Mouse (Mus musculus): ENCODE results near the gene Ndn.

The Ndn gene

DNA sequence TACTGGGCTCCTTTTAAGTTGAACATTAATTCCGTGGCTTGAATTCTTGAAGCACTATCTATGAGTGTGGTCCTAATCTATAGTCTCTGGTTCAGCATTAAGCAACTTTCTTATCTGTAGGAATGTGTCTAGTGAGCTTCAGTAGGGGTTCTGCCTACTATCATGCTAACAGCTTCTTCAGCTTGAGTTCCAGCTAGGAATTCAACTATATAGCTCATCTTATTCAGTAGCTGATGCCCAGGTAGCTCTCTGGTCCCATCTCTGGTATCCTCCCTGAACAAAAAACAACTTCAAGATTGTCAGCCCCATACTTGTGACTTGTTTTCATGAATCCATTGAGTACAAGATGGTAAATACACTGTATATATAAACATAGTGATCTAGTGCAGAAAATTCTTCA is at the start of gene Ndn:
TSS of gene Ndn (plus strand) at position 301 of the 400 bp plus-strand sequence.
- DNase-seq: no peak

GRCm38 (mm10) chr7:62302451-62302850 is 43.9 kb upstream of the Ndn start:
- DNase-seq: no peak

- no peak for DNase-seq
Observed at GRCm38 (mm10) chr7:62306896-62307614, 39.3 kb upstream of the Ndn start.

- DNase-seq: no peak
Observed at GRCm38 (mm10) chr7:62316793-62317192, 29.6 kb upstream of the Ndn start.

DNA sequence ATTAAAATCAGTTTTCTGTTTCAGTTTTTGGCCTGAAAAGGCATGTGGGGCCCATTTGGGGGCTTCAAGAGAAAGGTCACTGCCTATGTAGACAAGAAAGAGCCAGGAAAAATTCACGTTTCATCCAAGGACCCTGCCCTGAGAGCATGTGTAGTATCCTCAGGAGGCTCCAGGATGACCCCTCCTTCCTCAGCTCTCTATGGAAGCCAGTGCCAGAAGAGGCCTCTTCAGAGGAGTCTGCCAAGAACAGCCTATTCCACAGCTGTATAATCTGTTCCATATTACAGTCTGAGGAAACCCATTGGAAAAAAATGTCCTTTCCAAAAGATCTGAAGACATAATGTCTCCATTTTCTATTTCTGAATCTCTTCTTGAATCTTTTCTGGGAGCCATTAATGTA is 958 bp upstream of the Ndn start:
- no peak for DNase-seq

DNA sequence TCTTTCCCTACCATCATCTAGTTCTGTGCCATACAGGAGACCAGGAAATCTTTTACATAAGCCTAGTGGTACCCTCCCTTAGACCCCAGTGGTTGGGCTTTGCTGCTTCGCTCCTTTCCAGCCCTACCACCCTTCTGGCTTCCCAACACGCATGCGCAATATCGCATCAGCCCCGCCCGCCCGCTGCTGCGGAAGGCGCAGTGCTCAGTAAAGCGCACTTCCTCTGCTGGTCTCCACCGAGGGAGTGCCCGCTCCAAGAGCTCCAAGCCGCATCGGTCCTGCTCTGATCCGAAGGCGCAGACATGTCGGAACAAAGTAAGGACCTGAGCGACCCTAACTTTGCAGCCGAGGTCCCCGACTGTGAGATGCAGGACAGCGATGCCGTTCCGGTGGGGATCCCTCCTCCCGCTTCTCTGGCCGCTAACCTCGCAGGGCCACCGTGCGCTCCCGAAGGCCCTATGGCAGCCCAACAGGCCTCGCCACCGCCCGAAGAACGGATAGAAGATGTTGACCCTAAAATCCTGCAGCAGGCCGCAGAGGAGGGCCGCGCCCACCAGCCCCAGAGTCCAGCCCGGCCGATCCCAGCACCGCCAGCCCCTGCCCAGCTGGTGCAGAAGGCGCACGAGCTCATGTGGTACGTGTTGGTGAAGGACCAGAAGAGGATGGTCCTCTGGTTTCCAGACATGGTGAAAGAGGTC is 1.9 kb downstream of the Ndn start:
- peak; percentile 83 for DNase-seq

DNA sequence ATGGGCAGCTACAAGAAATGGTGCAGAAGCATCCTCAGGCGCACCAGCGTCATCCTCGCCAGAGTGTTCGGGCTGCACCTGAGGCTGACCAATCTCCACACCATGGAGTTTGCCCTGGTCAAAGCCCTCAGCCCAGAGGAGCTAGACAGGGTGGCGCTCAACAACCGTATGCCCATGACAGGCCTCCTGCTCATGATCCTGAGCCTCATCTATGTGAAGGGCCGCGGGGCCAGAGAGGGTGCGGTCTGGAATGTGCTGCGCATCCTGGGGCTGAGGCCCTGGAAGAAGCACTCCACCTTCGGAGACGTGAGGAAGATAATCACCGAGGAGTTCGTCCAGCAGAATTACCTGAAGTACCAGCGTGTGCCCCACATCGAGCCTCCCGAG is 2.4 kb downstream of the Ndn start:
- no peak for DNase-seq

- DNase-seq: no peak
Observed at GRCm38 (mm10) chr7:62351266-62351665, 4.9 kb downstream of the Ndn start.

DNA sequence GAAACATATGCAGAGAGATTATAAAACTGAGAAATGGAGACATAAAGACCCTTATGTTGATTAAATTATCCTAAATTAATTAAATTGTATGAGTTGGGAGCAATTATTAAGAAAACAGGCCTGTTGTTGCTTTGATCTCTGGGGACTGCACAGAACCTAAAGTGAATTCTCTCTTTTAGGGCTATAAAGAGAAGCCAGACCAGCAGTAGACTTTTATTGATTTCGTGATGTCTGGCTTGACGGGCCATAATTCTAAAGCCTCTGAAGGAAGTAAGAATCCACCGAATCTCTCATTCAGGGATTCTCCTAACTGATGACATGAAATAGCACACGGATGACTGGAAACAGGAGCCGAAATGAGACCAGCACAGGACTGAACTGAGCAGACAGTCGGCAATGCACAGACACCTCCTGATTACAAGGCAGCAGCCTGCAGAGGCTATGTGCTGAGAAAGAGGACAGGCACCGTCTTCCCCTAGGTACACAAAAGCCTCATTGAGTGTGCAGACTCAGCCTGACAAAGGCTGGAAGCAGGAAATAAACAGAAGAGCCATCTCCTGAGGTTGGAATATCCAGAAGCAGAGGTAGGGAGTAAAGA is 18.8 kb downstream of the Ndn start:
- no peak for DNase-seq

GRCm38 (mm10) chr7:62366730-62367129 is 20.4 kb downstream of the Ndn start:
- DNase-seq: no peak

DNA sequence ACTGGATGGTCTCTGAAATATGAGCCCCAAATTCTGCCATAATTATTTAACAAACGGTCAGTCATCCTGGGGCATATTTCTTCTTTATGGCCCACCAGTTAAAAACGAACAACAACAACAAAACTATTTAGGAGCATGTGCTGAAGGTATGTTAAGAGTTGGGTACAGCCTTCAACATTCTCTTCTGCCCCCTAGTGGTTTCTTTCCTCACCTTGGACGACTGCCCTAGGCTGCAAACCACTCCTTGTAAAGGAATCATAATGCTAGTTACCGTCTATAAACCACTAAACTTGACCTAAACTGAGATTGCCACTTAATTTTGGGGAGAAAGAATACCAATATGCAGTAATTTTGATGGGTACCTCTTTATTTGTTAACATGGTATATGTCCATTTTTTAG is 29.3 kb downstream of the Ndn start:
- DNase-seq: no peak

- DNase-seq: no peak
Observed at GRCm38 (mm10) chr7:62376510-62377304, 30.3 kb downstream of the Ndn start, which contains the start of gene Magel2. Gene Magel2 (plus strand): TSS chr7:62377010.

DNA sequence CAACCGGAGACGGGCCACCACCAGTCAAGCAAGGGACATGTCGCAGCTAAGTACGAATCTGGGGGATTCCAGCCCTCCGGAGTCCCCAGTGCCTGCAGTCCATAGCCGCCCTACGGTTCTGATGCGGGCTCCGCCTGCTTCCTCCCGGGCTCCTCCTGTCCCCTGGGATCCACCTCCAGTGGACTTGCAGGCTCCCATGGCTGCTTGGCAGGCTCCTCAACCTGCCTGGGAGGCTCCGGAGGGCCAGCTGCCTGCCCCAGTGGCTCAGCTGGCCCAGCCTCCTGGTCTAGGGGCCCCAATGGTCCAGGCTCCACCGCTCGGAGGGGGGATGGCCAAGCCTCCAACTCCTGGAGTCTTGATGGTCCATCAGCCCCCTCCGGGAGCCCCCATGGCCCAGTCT is 30.9 kb downstream of the Ndn start:
- DNase-seq: no peak

GRCm38 (mm10) chr7:62378529-62378928 is 32.2 kb downstream of the Ndn start:
- no peak for DNase-seq

- no peak for DNase-seq
Observed at GRCm38 (mm10) chr7:62382391-62382790, 36.0 kb downstream of the Ndn start.

- DNase-seq: no peak
Observed at GRCm38 (mm10) chr7:62388291-62388690, 41.9 kb downstream of the Ndn start.

DNA sequence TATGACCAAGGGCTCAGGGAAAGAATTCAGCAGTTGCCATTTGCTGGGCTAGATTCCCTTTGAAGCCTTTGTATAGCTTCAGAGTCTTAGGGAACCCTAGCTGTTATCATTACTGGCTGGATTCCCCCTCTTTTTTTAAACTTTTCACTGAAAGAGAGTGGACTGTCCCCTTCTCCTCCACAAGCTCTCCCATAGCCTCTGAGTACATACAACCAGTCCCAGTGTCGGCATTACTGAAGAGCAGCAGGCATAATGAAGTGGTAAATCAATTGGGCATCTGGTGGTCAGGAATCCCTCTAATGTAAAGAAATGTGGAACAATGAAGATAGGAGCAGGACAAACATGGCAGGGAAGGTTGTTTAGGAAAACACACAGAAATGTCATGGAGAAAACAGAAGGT is 45.8 kb downstream of the Ndn start:
- DNase-seq: no peak

Data from cerebellum, adult 11-12 months (tissue).